Mouse (Mus musculus) liver, embryonic 12.5 days (tissue): ENCODE measurements around the gene Cbx7. TPM values are rescaled to one million over a fixed set of nuclear protein-coding genes. Genes with fewer than 3 reads are reported as not detected.

Experiments used
- ATAC-seq: fragments of 200-750 bp; cut with Nextera tagmentation; 2 replicates; pipeline ENCODE4 v1.8.0; 2017; ENCODE audit warnings: moderate number of reproducible peaks, mild to moderate bottlenecking, moderate library complexity
- H3K27ac ChIP-seq: fragments of 300-500 bp; sonication (generic); 2 replicates; pipeline ENCODE4 v1.5.1; 2016; ENCODE audit warnings: mild to moderate bottlenecking
- H3K27me3 ChIP-seq: fragments of 300-500 bp; sonication (generic); replicated peaks from 2 replicates; pipeline ENCODE4 v1.6.1; 2016; ENCODE audit warnings: mild to moderate bottlenecking, moderate library complexity
- H3K36me3 ChIP-seq: fragments of 300-500 bp; sonication (generic); 2 replicates; pipeline ENCODE4 v1.6.1; 2016; ENCODE audit warnings: mild to moderate bottlenecking, moderate library complexity
- H3K4me1 ChIP-seq: fragments of 300-500 bp; sonication (generic); 2 replicates; pipeline ENCODE4 v1.6.1; 2016
- H3K4me2 ChIP-seq: fragments of 300-500 bp; sonication (generic); 2 replicates; pipeline ENCODE4 v1.6.1; 2016; ENCODE audit warnings: mild to moderate bottlenecking, moderate library complexity
- H3K4me3 ChIP-seq: fragments of 300-500 bp; sonication (generic); 2 replicates; pipeline ENCODE4 v1.5.1; 2016; ENCODE audit warnings: mild to moderate bottlenecking, moderate library complexity
- H3K9ac ChIP-seq: fragments of 300-500 bp; sonication (generic); 2 replicates; pipeline ENCODE4 v1.6.1; 2016; ENCODE audit warnings: mild to moderate bottlenecking, moderate library complexity
- H3K9me3 ChIP-seq: fragments of 300-500 bp; sonication (generic); replicated peaks from 2 replicates; pipeline ENCODE4 v1.6.1; 2016; ENCODE audit warnings: mild to moderate bottlenecking, moderate library complexity
- WGBS: fragments of 180-500 bp; shearing (Covaris S2); methylation state at CpG from one replicate; pipeline ENCODE4 v1.1.7; 2016; ENCODE audit not compliant: insufficient replicate concordance; 5-methylcytosine and 5-hydroxymethylcytosine counted together
- polyA plus RNA-seq: library from polyadenylated mRNA; unstranded; fragments of >200 nt; fragmentation: Nextera tagmentation; extraction: Ambion mirVana; gene quantifications from 2 replicates; pipeline ENCODE4 v1.2.1, GENCODE M21; 2016

The Cbx7 gene
- polyA plus RNA-seq, 1 experiment from 2014 or later = 2.0 TPM

- H3K36me3 ChIP-seq = no peaks in the 10 kb centered on the region
- H3K4me1 ChIP-seq = peaks cover 46% of the 10 kb centered on the region
- peak; percentile 58 for ATAC-seq
- peak overlapping the region; percentile 76 for H3K9ac ChIP-seq
- H3K4me3 ChIP-seq = peak overlapping the region; percentile 76
- peak overlapping the region; percentile 84 for H3K27ac ChIP-seq
- H3K9me3 ChIP-seq = no peaks in the 10 kb centered on the region
- H3K4me2 ChIP-seq = peak overlapping the region; percentile 97
- H3K27me3 ChIP-seq = peaks cover 65% of the 10 kb centered on the region
- under 1% methylated on average over 62 of the region's 62 CpGs for WGBS
Measured at GRCm38 (mm10) chr15:79932323-79932987, 38.5 kb downstream of the Cbx7 start.

GRCm38 (mm10) chr15:79931496-79932141, 39.3 kb downstream of the Cbx7 start:
- 38% methylated on average over 13 of the region's 13 CpGs for WGBS
- peak overlapping the region; percentile 76 for H3K4me3 ChIP-seq
- ATAC-seq = no peak
- H3K36me3 ChIP-seq = no peaks in the 10 kb centered on the region
- H3K9ac ChIP-seq = peak overlapping the region; percentile 76; the same call in 1 of the 2 replicates
- H3K27ac ChIP-seq = no peak overlapping the region
- peak overlapping the region; percentile 97 for H3K4me2 ChIP-seq
- no peaks in the 10 kb centered on the region for H3K9me3 ChIP-seq
- H3K4me1 ChIP-seq = peaks cover 55% of the 10 kb centered on the region
- peaks cover 60% of the 10 kb centered on the region for H3K27me3 ChIP-seq

- no peaks in the 10 kb centered on the region for H3K9me3 ChIP-seq
- no peak for ATAC-seq
- H3K27me3 ChIP-seq = peaks cover 43% of the 10 kb centered on the region
- no peaks in the 10 kb centered on the region for H3K36me3 ChIP-seq
- no peak overlapping the region for H3K4me2 ChIP-seq
- peak overlapping the region; percentile 93; the same call in 1 of the 2 replicates for H3K27ac ChIP-seq
- H3K4me3 ChIP-seq = no peak overlapping the region
- H3K4me1 ChIP-seq = peaks cover 56% of the 10 kb centered on the region
- no peak overlapping the region for H3K9ac ChIP-seq
- WGBS = 81% methylated on average over 3 of the region's 3 CpGs
Measured at GRCm38 (mm10) chr15:79929734-79930133, 41.2 kb downstream of the Cbx7 start.

- WGBS = 57% methylated on average over 2 of the region's 2 CpGs
- H3K4me1 ChIP-seq = peaks cover 51% of the 10 kb centered on the region
- peak overlapping the region; percentile 93 for H3K27ac ChIP-seq
- no peaks in the 10 kb centered on the region for H3K36me3 ChIP-seq
- H3K9ac ChIP-seq = peak overlapping the region; percentile 80
- H3K4me2 ChIP-seq = peak overlapping the region; percentile 77
- no peak for ATAC-seq
- peaks cover 33% of the 10 kb centered on the region for H3K27me3 ChIP-seq
- H3K4me3 ChIP-seq = peak overlapping the region; percentile 61
- H3K9me3 ChIP-seq = no peaks in the 10 kb centered on the region
Measured at GRCm38 (mm10) chr15:79928736-79929135, 42.2 kb downstream of the Cbx7 start.

GRCm38 (mm10) chr15:79928316-79928715, 42.6 kb downstream of the Cbx7 start:
- peak overlapping the region; percentile 93 for H3K27ac ChIP-seq
- no peaks in the 10 kb centered on the region for H3K36me3 ChIP-seq
- peak overlapping the region; percentile 61 for H3K4me3 ChIP-seq
- H3K9me3 ChIP-seq = no peaks in the 10 kb centered on the region
- peak overlapping the region; percentile 80 for H3K9ac ChIP-seq
- 77% methylated on average over 3 of the region's 3 CpGs for WGBS
- peak overlapping the region; percentile 77 for H3K4me2 ChIP-seq
- peaks cover 47% of the 10 kb centered on the region for H3K4me1 ChIP-seq
- H3K27me3 ChIP-seq = peaks cover 29% of the 10 kb centered on the region
- no peak for ATAC-seq

GRCm38 (mm10) chr15:79927637-79928122, 43.2 kb downstream of the Cbx7 start:
- ATAC-seq = peak; percentile 90
- peaks cover 23% of the 10 kb centered on the region for H3K27me3 ChIP-seq

GRCm38 (mm10) chr15:79926856-79927416, 44.0 kb downstream of the Cbx7 start:
- Histone ChIP-seq H3K36me3 (0 out of 2 replicates have a peak, but pooled peaks cover 6% of the 10 kb centered on the region), H3K4me2 (peak overlapping the region; percentile 77), H3K4me3 (peak overlapping the region; percentile 61), H3K4me1 (peaks cover 34% of the 10 kb centered on the region), H3K27me3 (peaks cover 15% of the 10 kb centered on the region), H3K9ac (peak overlapping the region; percentile 80), H3K9me3 (no peaks in the 10 kb centered on the region), H3K27ac (peak overlapping the region; percentile 93)
- no peak for ATAC-seq
- 72% methylated on average over 11 of the region's 11 CpGs for WGBS

More at GRCm38 (mm10) chr15:79927637-79928122, 43.2 kb downstream of the Cbx7 start:
- Histone ChIP-seq H3K4me1 (peaks cover 41% of the 10 kb centered on the region), H3K27ac (peak overlapping the region; percentile 93), H3K9me3 (no peaks in the 10 kb centered on the region), H3K4me2 (peak overlapping the region; percentile 77), H3K9ac (peak overlapping the region; percentile 80), H3K4me3 (peak overlapping the region; percentile 61), H3K36me3 (no peaks in the 10 kb centered on the region)
- under 1% methylated on average over 29 of the region's 29 CpGs for WGBS

- Histone ChIP-seq H3K9ac (no peak overlapping the region), H3K36me3 (0 out of 2 replicates have a peak, but pooled peaks cover 7% of the 10 kb centered on the region), H3K4me1 (no peaks in the 10 kb centered on the region), H3K4me3 (no peak overlapping the region), H3K4me2 (no peak overlapping the region), H3K27me3 (no peaks in the 10 kb centered on the region), H3K27ac (no peak overlapping the region), H3K9me3 (no peaks in the 10 kb centered on the region)
- no peak for ATAC-seq
- 40% methylated on average over 2 of the region's 2 CpGs for WGBS
Measured at GRCm38 (mm10) chr15:79919787-79920186, 51.1 kb downstream of the Cbx7 start.

GRCm38 (mm10) chr15:79918485-79918884, 52.4 kb downstream of the Cbx7 start:
- H3K4me3 ChIP-seq = no peak overlapping the region
- 0 out of 2 replicates have a peak, but pooled peaks cover 7% of the 10 kb centered on the region for H3K36me3 ChIP-seq
- no peak overlapping the region for H3K27ac ChIP-seq
- no peaks in the 10 kb centered on the region for H3K27me3 ChIP-seq
- H3K4me1 ChIP-seq = no peaks in the 10 kb centered on the region
- no peak overlapping the region for H3K4me2 ChIP-seq
- ATAC-seq = no peak
- H3K9ac ChIP-seq = no peak overlapping the region
- H3K9me3 ChIP-seq = no peaks in the 10 kb centered on the region
- 80% methylated on average over 16 of the region's 16 CpGs for WGBS

- H3K4me2 ChIP-seq = no peak overlapping the region
- WGBS = 80% methylated on average over 14 of the region's 14 CpGs
- H3K4me1 ChIP-seq = no peaks in the 10 kb centered on the region
- no peak overlapping the region for H3K9ac ChIP-seq
- no peaks in the 10 kb centered on the region for H3K27me3 ChIP-seq
- H3K36me3 ChIP-seq = 0 out of 2 replicates have a peak, but pooled peaks cover 4% of the 10 kb centered on the region
- no peak overlapping the region for H3K27ac ChIP-seq
- H3K4me3 ChIP-seq = no peak overlapping the region
- no peaks in the 10 kb centered on the region for H3K9me3 ChIP-seq
- ATAC-seq = no peak
Measured at GRCm38 (mm10) chr15:79917111-79917720, 53.7 kb downstream of the Cbx7 start.

GRCm38 (mm10) chr15:79916150-79916549, 54.8 kb downstream of the Cbx7 start:
- Histone ChIP-seq H3K27ac (no peak overlapping the region), H3K27me3 (no peaks in the 10 kb centered on the region), H3K9ac (no peak overlapping the region), H3K36me3 (no peaks in the 10 kb centered on the region), H3K4me1 (no peaks in the 10 kb centered on the region), H3K4me3 (no peak overlapping the region), H3K9me3 (no peaks in the 10 kb centered on the region), H3K4me2 (no peak overlapping the region)
- 57% methylated on average over 5 of the region's 5 CpGs for WGBS
- ATAC-seq = no peak
